Mouse (Mus musculus): Measurements from ENCODE around the gene Trmt61a.

- TF ChIP-seq CTCF (IDR thresholded peaks at IDR 0.05; ENCODE audit: insufficient read depth, low read length): no peak
- TF ChIP-seq POLR2A (IDR thresholded peaks at IDR 0.05; ENCODE audit: borderline replicate concordance, extremely low read depth, low read depth, low read length): no peak
Measured at GRCm38 (mm10) chr12:111693341-111694270, 15.7 kb downstream of the Trmt61a start.

Data from lung, adult 2 months (tissue).